Mouse (Mus musculus): ENCODE results near the gene Rfx4. TPM values are rescaled to one million over a fixed set of nuclear protein-coding genes. Genes with fewer than 3 reads are reported as not detected.

Gene Rfx4
- total and polyA plus RNA-seq, 2 experiments: 1.8 to 5.1 TPM

- WGBS: 97% methylated on average over 8 of the region's 8 CpGs
Observed at GRCm38 (mm10) chr10:84711479-84711878, 44.4 kb upstream of the Rfx4 start.

GRCm38 (mm10) chr10:84711940-84712339 lies 43.9 kb upstream of the Rfx4 start:
- Histone ChIP-seq H3K4me3 (ENCODE audit: insufficient read depth, low read depth, low read length) (no peak overlapping the region), H3K27ac (replicated peaks; ENCODE audit: insufficient read depth, low read depth, low read length) (no peak overlapping the region), H3K36me3 (ENCODE audit: control insufficient read depth, insufficient read depth, low read length) (peaks cover 7% of the 10 kb centered on the region; the same call in 1 of the 2 replicates), H3K79me2 (ENCODE audit: control insufficient read depth, insufficient read depth, low read length) (no peaks in the 10 kb centered on the region), H3K9ac (ENCODE audit: low read depth, low read length) (no peak overlapping the region), H3K27me3 (ENCODE audit: control insufficient read depth, insufficient read depth, low read length) (no peaks in the 10 kb centered on the region), H3K4me1 (ENCODE audit: control insufficient read depth, insufficient read depth, low read length) (peaks cover 5% of the 10 kb centered on the region)
- TF ChIP-seq CTCF (IDR thresholded peaks at IDR 0.05; ENCODE audit: low read depth, low read length): no peak
- no peak for TF ChIP-seq POLR2A (IDR thresholded peaks at IDR 0.05; ENCODE audit: extremely low read depth, insufficient read depth, low read length)
- WGBS: 89% methylated on average over 5 of the region's 5 CpGs
- no peak for DNase-seq (ENCODE audit: extremely low read depth, low read depth, low spot score)

More at GRCm38 (mm10) chr10:84711479-84711878, 44.4 kb upstream of the Rfx4 start:
- peaks cover 9% of the 10 kb centered on the region for H3K4me1 ChIP-seq (ENCODE audit: control insufficient read depth, insufficient read depth, low read length)
- no peaks in the 10 kb centered on the region for H3K79me2 ChIP-seq (ENCODE audit: control insufficient read depth, insufficient read depth, low read length)
- no peak overlapping the region for H3K27ac ChIP-seq (replicated peaks; ENCODE audit: insufficient read depth, low read depth, low read length)
- H3K36me3 ChIP-seq (ENCODE audit: control insufficient read depth, insufficient read depth, low read length): peaks cover 7% of the 10 kb centered on the region; the same call in 1 of the 2 replicates
- H3K4me3 ChIP-seq (ENCODE audit: insufficient read depth, low read depth, low read length): no peak overlapping the region
- DNase-seq (ENCODE audit: extremely low read depth, low read depth, low spot score): no peak
- H3K27me3 ChIP-seq (ENCODE audit: control insufficient read depth, insufficient read depth, low read length): no peaks in the 10 kb centered on the region
- H3K9ac ChIP-seq (ENCODE audit: low read depth, low read length): no peak overlapping the region
- no peak for TF ChIP-seq CTCF (IDR thresholded peaks at IDR 0.05; ENCODE audit: low read depth, low read length)
- TF ChIP-seq POLR2A (IDR thresholded peaks at IDR 0.05; ENCODE audit: extremely low read depth, insufficient read depth, low read length): no peak

- no peaks in the 10 kb centered on the region for H3K27me3 ChIP-seq (ENCODE audit: control insufficient read depth, insufficient read depth, low read length)
- WGBS: 91% methylated on average over 6 of the region's 6 CpGs
- peaks cover 7% of the 10 kb centered on the region; the same call in 1 of the 2 replicates for H3K36me3 ChIP-seq (ENCODE audit: control insufficient read depth, insufficient read depth, low read length)
- no peaks in the 10 kb centered on the region for H3K79me2 ChIP-seq (ENCODE audit: control insufficient read depth, insufficient read depth, low read length)
- no peak for DNase-seq (ENCODE audit: extremely low read depth, low read depth, low spot score)
- no peak overlapping the region for H3K27ac ChIP-seq (replicated peaks; ENCODE audit: insufficient read depth, low read depth, low read length)
- no peak overlapping the region for H3K4me3 ChIP-seq (ENCODE audit: insufficient read depth, low read depth, low read length)
- H3K4me1 ChIP-seq (ENCODE audit: control insufficient read depth, insufficient read depth, low read length): 0 out of 2 replicates have a peak, but pooled peaks cover under 1% of the 10 kb centered on the region
- no peak overlapping the region for H3K9ac ChIP-seq (ENCODE audit: low read depth, low read length)
- no peak for TF ChIP-seq CTCF (IDR thresholded peaks at IDR 0.05; ENCODE audit: low read depth, low read length)
- TF ChIP-seq POLR2A (IDR thresholded peaks at IDR 0.05; ENCODE audit: extremely low read depth, insufficient read depth, low read length): no peak
Observed at GRCm38 (mm10) chr10:84712532-84712931, 43.3 kb upstream of the Rfx4 start.

GRCm38 (mm10) chr10:84713043-84713442 lies 42.8 kb upstream of the Rfx4 start:
- H3K79me2 ChIP-seq (ENCODE audit: control insufficient read depth, insufficient read depth, low read length): no peaks in the 10 kb centered on the region
- no peaks in the 10 kb centered on the region for H3K4me1 ChIP-seq (ENCODE audit: control insufficient read depth, insufficient read depth, low read length)
- DNase-seq (ENCODE audit: extremely low read depth, low read depth, low spot score): no peak
- no peak overlapping the region for H3K27ac ChIP-seq (replicated peaks; ENCODE audit: insufficient read depth, low read depth, low read length)
- H3K4me3 ChIP-seq (ENCODE audit: insufficient read depth, low read depth, low read length): no peak overlapping the region
- H3K27me3 ChIP-seq (ENCODE audit: control insufficient read depth, insufficient read depth, low read length): no peaks in the 10 kb centered on the region
- TF ChIP-seq CTCF (IDR thresholded peaks at IDR 0.05; ENCODE audit: low read depth, low read length): no peak
- TF ChIP-seq POLR2A (IDR thresholded peaks at IDR 0.05; ENCODE audit: extremely low read depth, insufficient read depth, low read length): no peak
- WGBS: 95% methylated on average over 10 of the region's 10 CpGs
- H3K36me3 ChIP-seq (ENCODE audit: control insufficient read depth, insufficient read depth, low read length): peaks cover 7% of the 10 kb centered on the region; the same call in 1 of the 2 replicates
- H3K9ac ChIP-seq (ENCODE audit: low read depth, low read length): no peak overlapping the region

GRCm38 (mm10) chr10:84715639-84716038 lies 40.2 kb upstream of the Rfx4 start:
- H3K4me3 ChIP-seq (ENCODE audit: insufficient read depth, low read depth, low read length): no peak overlapping the region
- no peak overlapping the region for H3K27ac ChIP-seq (replicated peaks; ENCODE audit: insufficient read depth, low read depth, low read length)
- H3K9ac ChIP-seq (ENCODE audit: low read depth, low read length): no peak overlapping the region
- no peaks in the 10 kb centered on the region for H3K79me2 ChIP-seq (ENCODE audit: control insufficient read depth, insufficient read depth, low read length)
- 64% methylated on average over 7 of the region's 7 CpGs for WGBS
- H3K27me3 ChIP-seq (ENCODE audit: control insufficient read depth, insufficient read depth, low read length): no peaks in the 10 kb centered on the region
- no peak for DNase-seq (ENCODE audit: extremely low read depth, low read depth, low spot score)
- peaks cover 14% of the 10 kb centered on the region; the same call in 1 of the 2 replicates for H3K36me3 ChIP-seq (ENCODE audit: control insufficient read depth, insufficient read depth, low read length)
- TF ChIP-seq CTCF (IDR thresholded peaks at IDR 0.05; ENCODE audit: low read depth, low read length) (no peak), POLR2A (IDR thresholded peaks at IDR 0.05; ENCODE audit: extremely low read depth, insufficient read depth, low read length) (no peak)
- H3K4me1 ChIP-seq (ENCODE audit: control insufficient read depth, insufficient read depth, low read length): no peaks in the 10 kb centered on the region

GRCm38 (mm10) chr10:84716581-84716980 lies 39.3 kb upstream of the Rfx4 start:
- H3K4me1 ChIP-seq (ENCODE audit: control insufficient read depth, insufficient read depth, low read length): no peaks in the 10 kb centered on the region
- H3K9ac ChIP-seq (ENCODE audit: low read depth, low read length): no peak overlapping the region
- 98% methylated on average over 7 of the region's 7 CpGs for WGBS
- no peak overlapping the region for H3K4me3 ChIP-seq (ENCODE audit: insufficient read depth, low read depth, low read length)
- DNase-seq (ENCODE audit: extremely low read depth, low read depth, low spot score): no peak
- no peaks in the 10 kb centered on the region for H3K27me3 ChIP-seq (ENCODE audit: control insufficient read depth, insufficient read depth, low read length)
- no peaks in the 10 kb centered on the region for H3K79me2 ChIP-seq (ENCODE audit: control insufficient read depth, insufficient read depth, low read length)
- H3K27ac ChIP-seq (replicated peaks; ENCODE audit: insufficient read depth, low read depth, low read length): no peak overlapping the region
- peaks cover 16% of the 10 kb centered on the region; the same call in 1 of the 2 replicates for H3K36me3 ChIP-seq (ENCODE audit: control insufficient read depth, insufficient read depth, low read length)
- TF ChIP-seq CTCF (IDR thresholded peaks at IDR 0.05; ENCODE audit: low read depth, low read length): no peak
- no peak for TF ChIP-seq POLR2A (IDR thresholded peaks at IDR 0.05; ENCODE audit: extremely low read depth, insufficient read depth, low read length)

Measured in liver, adult 2 months (tissue).